Mouse (Mus musculus): Measurements from ENCODE around the gene Rfx4. TPM values are rescaled to one million over a fixed set of nuclear protein-coding genes. Genes with fewer than 3 reads are reported as not detected.
A peak's percentile ranks its signal among the peaks of the same experiment; 100 is the strongest.

The Rfx4 gene
- total RNA-seq, 4 experiments from 2014 or later, result 10.9 to 12.7 (median 12.3) TPM

GRCm38 (mm10) chr10:84758200-84758468, 2.3 kb downstream of the Rfx4 start:
- no peak for DNase-seq (ENCODE audit: low spot score in 2 of 2)

- DNase-seq (ENCODE audit: low spot score in 2 of 2), result no peak
Measured at GRCm38 (mm10) chr10:84758483-84759431, 2.9 kb downstream of the Rfx4 start.

GRCm38 (mm10) chr10:84759511-84760117, 3.8 kb downstream of the Rfx4 start:
- DNase-seq (ENCODE audit: low spot score in 2 of 2), result no peak

GRCm38 (mm10) chr10:84760118-84761111, 4.6 kb downstream of the Rfx4 start:
- no peak for DNase-seq (ENCODE audit: low spot score in 2 of 2)

GRCm38 (mm10) chr10:84768766-84769165, 12.9 kb downstream of the Rfx4 start:
- DNase-seq (ENCODE audit: low spot score in 2 of 2), result no peak

GRCm38 (mm10) chr10:84772380-84773130, 16.7 kb downstream of the Rfx4 start:
- DNase-seq (ENCODE audit: low spot score in 2 of 2), result no peak

- no peak for DNase-seq (ENCODE audit: low spot score in 2 of 2)
Measured at GRCm38 (mm10) chr10:84773889-84774288, 18.0 kb downstream of the Rfx4 start.

GRCm38 (mm10) chr10:84774573-84774972, 18.7 kb downstream of the Rfx4 start:
- DNase-seq (ENCODE audit: low spot score in 2 of 2), result no peak

GRCm38 (mm10) chr10:84777109-84777508, 21.2 kb downstream of the Rfx4 start:
- DNase-seq (ENCODE audit: low spot score in 2 of 2), result no peak

GRCm38 (mm10) chr10:84777974-84778373, 22.1 kb downstream of the Rfx4 start:
- DNase-seq (ENCODE audit: low spot score in 2 of 2), result no peak

GRCm38 (mm10) chr10:84780828-84781227, 25.0 kb downstream of the Rfx4 start:
- DNase-seq (ENCODE audit: low spot score in 2 of 2), result no peak

GRCm38 (mm10) chr10:84785339-84785738, 29.5 kb downstream of the Rfx4 start:
- no peak for DNase-seq (ENCODE audit: low spot score in 2 of 2)

- DNase-seq (ENCODE audit: low spot score in 2 of 2), result no peak
Measured at GRCm38 (mm10) chr10:84790323-84790722, 34.5 kb downstream of the Rfx4 start.

- DNase-seq (ENCODE audit: low spot score in 2 of 2), result no peak
Measured at GRCm38 (mm10) chr10:84791181-84791580, 35.3 kb downstream of the Rfx4 start.

- DNase-seq (ENCODE audit: low spot score in 2 of 2), result no peak
Measured at GRCm38 (mm10) chr10:84801521-84801920, 45.7 kb downstream of the Rfx4 start.

- DNase-seq (ENCODE audit: low spot score in 2 of 2), result peak; percentile 42 to 64
Measured at GRCm38 (mm10) chr10:84803216-84803844, 47.5 kb downstream of the Rfx4 start.

- no peak for DNase-seq (ENCODE audit: low spot score in 2 of 2)
Measured at GRCm38 (mm10) chr10:84805576-84805975, 49.7 kb downstream of the Rfx4 start.

- DNase-seq (ENCODE audit: low spot score in 2 of 2), result no peak
Measured at GRCm38 (mm10) chr10:84807206-84807605, 51.3 kb downstream of the Rfx4 start.

GRCm38 (mm10) chr10:84810030-84810849, 54.4 kb downstream of the Rfx4 start:
- DNase-seq (ENCODE audit: low spot score in 2 of 2), result peak; percentile 20 to 51
